Mouse (Mus musculus): Measurements from ENCODE around the gene Fxyd3. TPM values are rescaled to one million over a fixed set of nuclear protein-coding genes. Genes with fewer than 3 reads are reported as not detected.

Gene Fxyd3
- total RNA-seq, 2 experiments from 2014 or later, result not detected

DNA sequence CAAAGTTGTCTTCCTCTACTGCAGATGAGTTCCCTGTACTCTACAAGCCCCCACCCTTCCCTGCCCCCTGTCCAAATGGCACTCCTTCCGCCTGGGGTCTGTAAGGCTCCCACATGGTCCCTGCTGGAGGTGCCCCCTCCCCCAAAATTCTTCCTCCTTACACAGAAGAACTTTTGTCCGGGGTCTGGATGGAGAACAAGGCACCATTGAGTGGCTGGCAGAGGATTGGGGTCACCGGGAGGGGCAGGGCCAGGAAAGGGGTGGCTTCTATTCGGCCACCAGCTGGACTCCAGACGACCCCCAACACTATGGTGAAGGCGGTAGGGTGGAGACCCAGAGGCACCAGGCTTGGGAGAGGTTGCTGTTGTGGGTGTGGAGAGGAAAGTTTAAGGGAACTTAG, 966 bp upstream of the Fxyd3 start:
- intact Hi-C loops (cut with DNase I), result no loop called here
- peak in 1 of 2 experiments; percentile 58 for DNase-seq (ENCODE audit: low spot score in 2 of 2)

DNA sequence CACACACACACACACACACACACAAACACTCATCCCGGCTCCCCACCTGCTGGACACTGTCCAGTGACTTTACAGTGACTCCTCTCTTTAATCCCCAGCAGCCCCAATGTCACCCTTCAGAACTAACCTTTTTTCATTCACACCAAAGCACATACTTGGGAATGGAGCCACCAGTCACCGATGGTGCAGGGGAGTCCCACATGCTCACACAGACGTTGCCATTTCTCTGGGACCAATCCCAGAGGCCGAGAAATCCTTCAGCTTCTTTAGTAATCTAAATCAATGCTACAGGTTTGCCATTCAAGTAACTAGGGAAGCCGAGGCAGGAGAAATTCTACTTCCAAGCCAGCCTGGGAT, 1.8 kb downstream of the Fxyd3 start:
- intact Hi-C loops (cut with DNase I), result loop anchor here (5.0 kb wide), 1 partner anchor 117 kb away; the partner anchor contains the start of gene Usf2
- DNase-seq (ENCODE audit: low spot score in 2 of 2), result peak in 1 of 2 experiments; percentile 48

DNA sequence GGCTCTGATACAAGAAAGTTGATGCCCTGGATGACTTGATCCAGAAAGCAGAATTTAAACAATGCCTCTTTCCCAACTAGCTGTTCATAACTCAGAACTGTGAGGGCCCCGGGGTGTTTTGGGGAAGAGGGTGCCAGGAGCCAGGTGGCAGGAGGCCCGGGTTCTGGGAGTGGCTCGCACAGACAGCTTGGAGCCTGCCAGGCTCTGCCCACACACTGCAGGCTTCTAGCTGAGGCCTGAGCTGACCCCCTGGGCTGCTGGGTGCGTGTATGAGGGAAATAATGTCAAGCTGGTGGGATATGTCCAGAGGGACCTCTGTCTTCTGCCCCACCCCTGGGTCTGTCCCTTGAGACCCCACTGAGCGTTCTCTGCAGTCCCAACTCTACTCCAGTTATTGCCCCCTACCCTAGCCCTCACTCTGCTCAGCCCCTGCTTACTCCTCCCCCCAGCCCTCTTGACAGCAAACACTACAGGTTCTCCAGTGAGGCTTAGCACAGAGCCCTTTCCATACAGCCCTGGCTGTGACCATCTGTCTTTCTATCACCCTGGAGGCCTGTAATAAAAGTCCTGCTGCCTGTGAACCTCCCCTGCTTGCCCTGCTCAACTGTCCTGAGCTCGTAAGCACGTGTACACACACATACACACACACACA, 2.3 kb downstream of the Fxyd3 start:
- intact Hi-C loops (cut with DNase I), result loop anchor here (5.0 kb wide), 1 partner anchor 117 kb away; the partner anchor contains the start of gene Usf2

DNA sequence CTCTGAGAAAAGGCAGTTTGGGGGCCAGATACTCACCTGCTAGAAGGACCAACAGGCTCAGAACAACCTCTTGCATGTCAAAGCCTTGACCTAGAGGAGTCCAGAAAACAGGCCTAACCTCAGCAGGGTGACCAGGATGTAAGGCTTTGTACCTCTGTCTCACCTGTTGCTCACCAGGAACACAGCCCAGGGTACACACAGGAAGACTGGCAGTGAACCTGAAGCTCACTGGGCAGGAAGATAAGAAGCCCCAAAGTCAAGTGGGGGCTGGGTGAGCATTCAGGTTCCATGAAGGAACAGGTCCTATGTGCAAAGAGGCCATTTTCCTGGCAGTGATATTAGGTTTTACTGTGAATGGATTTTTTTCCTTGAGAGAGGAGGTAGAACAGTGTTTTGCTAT, 3.0 kb downstream of the Fxyd3 start:
- intact Hi-C loops (cut with DNase I), result loop anchor here (5.0 kb wide), 1 partner anchor 116 kb away; the partner anchor contains the start of gene Usf2
- DNase-seq (ENCODE audit: low spot score in 2 of 2), result no peak

More for the DNA sequence above, 2.3 kb downstream of the Fxyd3 start:
- no peak for DNase-seq (ENCODE audit: low spot score in 2 of 2)

GRCm38 (mm10) chr7:31072326-31072725, 4.2 kb downstream of the Fxyd3 start:
- DNase-seq (ENCODE audit: low spot score in 2 of 2), result no peak
- intact Hi-C loops (cut with DNase I), result loop anchor here (5.0 kb wide), 1 partner anchor 115 kb away; the partner anchor contains the start of gene Usf2

GRCm38 (mm10) chr7:31070324-31070723, 6.2 kb downstream of the Fxyd3 start:
- intact Hi-C loops (cut with DNase I), result loop anchor here (5.0 kb wide), 1 partner anchor 113 kb away; the partner anchor contains the start of gene Usf2
- no peak for DNase-seq (ENCODE audit: low spot score in 2 of 2)

GRCm38 (mm10) chr7:31069491-31069890, 7.0 kb downstream of the Fxyd3 start:
- intact Hi-C loops (cut with DNase I), result no loop called here
- DNase-seq (ENCODE audit: low spot score in 2 of 2), result no peak

DNA sequence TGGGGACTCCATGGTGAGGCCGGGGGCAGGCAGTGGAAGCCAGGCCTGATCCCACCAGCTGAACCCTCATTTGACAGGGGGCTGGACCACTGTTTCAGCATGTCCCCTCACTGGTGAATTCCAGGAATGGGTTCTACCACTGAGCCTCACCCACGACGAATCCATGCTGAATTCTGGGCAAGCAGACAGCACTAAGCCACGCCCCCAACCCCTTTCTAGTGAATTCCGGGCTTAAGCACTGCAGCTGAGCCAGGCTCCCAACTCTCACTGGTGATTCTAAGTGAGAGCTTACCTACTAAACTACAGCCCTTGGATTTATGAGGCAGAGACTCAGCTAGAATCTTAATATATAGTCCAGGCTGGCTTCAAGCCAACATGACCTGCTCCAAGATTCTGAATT, 8.7 kb downstream of the Fxyd3 start:
- peak; percentile 48 to 59 for DNase-seq (ENCODE audit: low spot score in 2 of 2)
- intact Hi-C loops (cut with DNase I), result no loop called here

GRCm38 (mm10) chr7:31063074-31063560, 13.4 kb downstream of the Fxyd3 start:
- intact Hi-C loops (cut with DNase I), result no loop called here
- no peak for DNase-seq (ENCODE audit: low spot score in 2 of 2)

GRCm38 (mm10) chr7:31060621-31061010, 15.9 kb downstream of the Fxyd3 start:
- no peak for DNase-seq (ENCODE audit: low spot score in 2 of 2)
- intact Hi-C loops (cut with DNase I), result no loop called here

DNA sequence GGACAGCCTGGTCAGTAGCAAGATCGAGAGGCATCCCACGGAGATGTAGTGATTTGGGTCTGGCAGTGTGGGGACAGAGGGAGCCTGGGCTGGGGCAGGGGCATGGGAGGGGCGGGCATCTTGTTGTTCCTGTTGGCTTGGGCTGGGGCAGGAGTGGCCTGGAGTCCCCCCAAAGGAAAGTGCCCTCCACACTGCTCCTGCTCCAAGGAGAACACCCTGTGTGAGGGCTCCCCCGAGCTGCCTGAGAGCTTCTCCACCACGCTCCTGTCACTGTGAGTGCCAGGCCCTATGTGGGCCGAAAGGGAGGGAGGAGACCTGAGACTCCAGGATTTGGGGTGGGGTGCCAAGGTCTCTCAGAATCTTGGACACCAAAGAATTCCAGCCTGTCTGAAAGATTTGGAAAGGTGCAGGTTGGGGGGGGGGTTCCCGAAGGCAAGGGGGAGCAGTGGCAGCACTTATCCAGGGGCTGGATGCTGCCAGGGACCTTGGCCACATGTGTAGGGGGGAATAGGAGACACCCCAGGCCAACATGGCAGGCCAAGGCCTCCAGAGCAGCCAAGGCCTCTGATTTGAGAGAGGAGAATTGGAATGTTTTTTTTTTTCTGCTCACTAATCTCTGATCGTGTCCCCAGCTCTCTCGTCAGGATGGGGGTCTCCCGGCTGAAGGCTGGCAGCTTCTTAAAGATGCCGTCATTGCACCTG, 16.4 kb downstream of the Fxyd3 start:
- DNase-seq (ENCODE audit: low spot score in 2 of 2), result no peak
- intact Hi-C loops (cut with DNase I), result loop anchor here (2.0 kb wide), 1 partner anchor 37 kb away; no protein-coding TSS in a partner anchor

DNA sequence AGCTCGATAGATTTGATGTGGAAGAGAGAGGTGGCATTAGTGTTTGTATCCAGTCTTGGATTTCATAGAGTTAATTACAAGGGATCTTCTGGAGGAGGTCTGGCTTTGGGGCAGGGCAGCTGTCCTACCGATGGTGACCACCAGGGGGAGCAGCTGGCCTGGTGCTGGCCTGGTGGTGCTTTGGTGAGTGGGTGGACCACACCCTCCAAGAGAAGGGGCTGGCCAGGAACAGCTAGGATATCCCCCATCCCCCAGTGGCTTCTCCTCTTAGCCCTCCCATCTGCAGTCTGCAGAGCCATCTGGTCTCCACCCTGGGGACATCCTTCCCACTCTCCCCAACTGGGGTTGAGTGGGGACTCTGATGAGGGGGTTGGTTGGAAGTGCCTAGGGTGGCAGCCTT, 17.4 kb downstream of the Fxyd3 start, which contains the start of gene Lgi4:
TSS of gene Lgi4 (plus strand) at position 235 of the 400 bp plus-strand sequence.
- peak; percentile 83 to 91 for DNase-seq (ENCODE audit: low spot score in 2 of 2)
- intact Hi-C loops (cut with DNase I), result loop anchor here (2.0 kb wide), 1 partner anchor 38 kb away; no protein-coding TSS in a partner anchor

- DNase-seq (ENCODE audit: low spot score in 2 of 2), result no peak
- intact Hi-C loops (cut with DNase I), result loop anchor here (2.0 kb wide), 1 partner anchor 39 kb away; no protein-coding TSS in a partner anchor
Measured at GRCm38 (mm10) chr7:31058211-31058610, 18.3 kb downstream of the Fxyd3 start.

GRCm38 (mm10) chr7:31057730-31058129, 18.8 kb downstream of the Fxyd3 start:
- intact Hi-C loops (cut with DNase I), result loop anchor here (2.0 kb wide), 1 partner anchor 39 kb away; no protein-coding TSS in a partner anchor

DNA sequence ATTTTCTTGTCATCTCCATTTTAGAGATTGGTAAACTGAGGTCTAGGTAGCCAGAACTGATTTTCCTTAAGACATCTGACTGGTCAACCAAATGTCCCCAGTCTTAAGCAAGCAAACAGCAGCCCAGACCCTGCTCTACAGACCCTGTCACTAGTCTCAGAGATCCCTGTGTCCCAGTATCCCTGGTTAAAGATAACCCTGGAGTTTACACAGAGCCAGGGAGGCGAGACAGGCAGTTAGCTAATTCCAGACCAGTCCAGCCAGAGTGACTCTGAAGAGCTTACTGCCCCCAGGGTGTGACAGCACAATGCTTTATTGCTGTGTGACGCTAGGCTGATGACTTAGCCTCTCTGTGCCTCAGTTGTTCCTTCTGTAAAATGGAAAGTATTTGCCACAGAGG, 19.4 kb downstream of the Fxyd3 start, which contains the start of gene Fxyd1:
TSS of gene Fxyd1 (minus strand) at position 129 of the 400 bp plus-strand sequence.
- intact Hi-C loops (cut with DNase I), result no loop called here
- DNase-seq (ENCODE audit: low spot score in 2 of 2), result no peak

More at GRCm38 (mm10) chr7:31057730-31058129, 18.8 kb downstream of the Fxyd3 start:
- DNase-seq (ENCODE audit: low spot score in 2 of 2), result no peak

GRCm38 (mm10) chr7:31056448-31056847, 20.1 kb downstream of the Fxyd3 start:
- intact Hi-C loops (cut with DNase I), result no loop called here
- no peak for DNase-seq (ENCODE audit: low spot score in 2 of 2)

GRCm38 (mm10) chr7:31055883-31056282, 20.6 kb downstream of the Fxyd3 start:
- intact Hi-C loops (cut with DNase I), result no loop called here

DNA sequence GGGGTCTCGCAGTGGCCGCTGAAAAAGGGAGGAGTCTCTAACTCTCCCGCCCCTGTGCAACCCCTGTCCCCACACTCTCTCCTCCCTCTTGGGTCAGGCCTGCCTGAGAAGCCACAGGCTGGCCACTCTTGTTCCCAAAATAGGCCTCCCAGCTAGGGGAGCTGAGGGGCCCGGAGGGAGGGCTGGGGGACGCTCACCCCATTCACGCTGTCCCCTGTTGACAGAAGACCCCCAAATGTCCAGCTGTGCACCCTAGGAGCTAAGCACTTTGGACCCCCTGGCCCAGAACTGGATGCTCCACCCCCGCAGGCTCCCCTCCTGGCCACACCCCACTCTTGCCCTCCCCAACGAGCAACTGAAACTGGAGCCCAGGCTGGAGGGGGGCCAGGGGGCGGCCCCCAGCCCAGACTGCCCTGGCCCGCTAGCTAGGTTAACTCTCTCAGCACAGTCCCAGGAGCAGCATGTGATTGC, 21.1 kb downstream of the Fxyd3 start:
- intact Hi-C loops (cut with DNase I), result no loop called here

More at GRCm38 (mm10) chr7:31055883-31056282, 20.6 kb downstream of the Fxyd3 start:
- no peak for DNase-seq (ENCODE audit: low spot score in 2 of 2)

DNA sequence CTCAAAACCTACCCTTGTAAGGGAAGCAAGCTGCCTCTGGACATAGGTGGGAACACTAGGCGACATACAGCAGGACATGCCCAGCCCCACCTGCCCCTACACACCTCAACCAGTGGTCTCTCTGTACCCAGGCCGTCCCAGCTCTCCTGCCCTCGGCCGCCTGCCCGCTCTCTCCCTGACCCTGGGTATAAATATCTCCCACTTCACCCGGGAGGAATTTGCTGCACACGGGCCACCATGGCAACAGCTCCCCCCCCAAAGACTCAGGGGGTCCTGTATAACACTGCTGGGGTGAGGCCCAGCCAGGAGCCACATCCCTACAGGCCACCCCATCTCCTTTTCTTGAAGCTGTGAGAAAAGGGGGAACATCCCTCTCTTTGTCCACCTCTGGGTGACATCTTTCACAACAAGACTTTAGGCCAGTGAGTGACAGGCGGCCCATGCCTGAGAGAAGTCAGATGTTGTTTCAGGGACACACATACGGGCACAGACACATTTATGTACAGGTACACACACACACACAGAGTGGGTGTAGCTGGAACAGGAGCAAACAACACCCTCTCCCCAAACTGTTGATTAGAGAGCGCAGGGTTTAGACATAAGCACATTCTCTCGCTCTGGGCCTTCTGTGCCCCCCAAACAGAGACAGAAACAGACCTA, 21.7 kb downstream of the Fxyd3 start:
- intact Hi-C loops (cut with DNase I), result no loop called here
- no peak for DNase-seq (ENCODE audit: low spot score in 2 of 2)

More for the DNA sequence above, 21.1 kb downstream of the Fxyd3 start:
- peak; percentile 40 to 49 for DNase-seq (ENCODE audit: low spot score in 2 of 2)
